Mouse (Mus musculus) 416B (cell line): ENCODE data around the gene Olfr1132.
"Not testable (repeated sequence)": the region's sequence is repeated elsewhere in the genome, so short reads cannot be mapped to it uniquely, and the experiment has no call there.

Source experiments
- DNase-seq: peaks from one replicate; pipeline ENCODE4 v3.0.0; 2011; ENCODE audit warnings: low read depth

Gene Olfr1132

GRCm38 (mm10) chr2:87637435-87637834 lies at the start of gene Olfr1132:
Olfr1132 (minus strand) TSS chr2:87637535.
- DNase-seq = no peak

GRCm38 (mm10) chr2:87673564-87673963 lies 36.2 kb upstream of the Olfr1132 start, which contains the start of gene Olfr1135:
Olfr1135 (minus strand) TSS chr2:87673664.
- DNase-seq = no peak

- DNase-seq = no peak
These were observed 21.0 kb upstream of the Olfr1132 start, which contains the start of gene Olfr1134 for GRCm38 (mm10) chr2:87658360-87658759. Olfr1134 (minus strand) TSS chr2:87658460.

- DNase-seq = no peak
These were observed 9.9 kb upstream of the Olfr1132 start, which contains the start of gene Olfr1133 for GRCm38 (mm10) chr2:87647274-87647673. Olfr1133 (minus strand) TSS chr2:87647374.

GRCm38 (mm10) chr2:87642441-87642840 lies 5.1 kb upstream of the Olfr1132 start:
- no peak for DNase-seq

GRCm38 (mm10) chr2:87626804-87627203 lies 10.5 kb downstream of the Olfr1132 start, which contains the start of gene Olfr1131:
Olfr1131 (plus strand) TSS chr2:87627104.
- DNase-seq = no peak

- DNase-seq = not testable (repeated sequence)
These were observed 31.4 kb downstream of the Olfr1132 start, which contains the start of gene Olfr1130 for GRCm38 (mm10) chr2:87605912-87606311. Olfr1130 (plus strand) TSS chr2:87606212.
